Mouse (Mus musculus) kidney, adult 8-10 months (tissue): ENCODE data around the gene Chd9.

Experiments
- DNase-seq, 2 experiments: peaks; one replicate each; pipeline ENCODE4 v3.0.0; 2022

Chd9 gene

DNA sequence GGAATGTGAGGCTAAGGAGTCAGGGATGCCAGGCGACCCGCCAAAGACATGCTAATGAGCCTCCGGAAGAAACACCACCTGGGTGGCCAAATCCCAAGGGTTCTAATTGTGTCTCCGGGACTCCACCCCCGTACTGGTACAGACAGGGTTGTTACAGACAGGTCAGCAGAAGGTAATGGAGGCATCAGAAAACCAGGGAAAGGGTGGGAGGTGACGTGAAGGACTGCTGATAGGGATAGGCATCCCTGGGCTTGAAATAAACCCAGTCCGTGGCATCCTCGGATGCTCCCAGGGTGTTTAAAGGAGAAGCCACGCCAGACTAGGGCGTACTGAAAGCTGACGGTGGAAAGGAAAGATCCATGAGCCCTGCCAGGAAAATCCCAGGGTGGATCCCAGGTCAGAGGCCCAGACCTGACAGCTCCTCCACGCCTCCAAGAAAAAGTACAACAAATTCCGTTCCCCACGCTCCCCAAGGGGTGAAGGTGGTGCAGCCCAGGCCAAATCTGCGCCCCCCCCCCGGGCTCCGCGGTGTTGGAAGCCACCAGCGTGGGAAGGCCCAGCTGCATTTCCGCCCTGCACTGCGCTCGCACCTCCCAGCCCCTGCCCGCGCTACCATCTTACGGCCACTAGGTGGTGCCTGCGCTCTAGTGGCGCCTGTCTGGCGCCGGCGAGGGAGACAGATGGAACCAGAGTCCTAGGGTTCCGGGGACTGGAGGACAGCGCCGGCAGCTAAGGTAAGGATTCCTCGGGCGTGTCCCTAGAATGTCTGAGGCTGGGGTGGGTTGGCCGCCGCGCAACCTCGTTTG is at the start of gene Chd9:
Gene Chd9, plus strand, starts transcription at position 172 of the 806 bp plus-strand sequence.
- peak; percentile 88 to 96 for DNase-seq

GRCm38 (mm10) chr8:90791616-90792015 is 36.5 kb upstream of the Chd9 start:
- no peak for DNase-seq

- peak; percentile 53 to 79 for DNase-seq
These were observed 34.4 kb upstream of the Chd9 start for GRCm38 (mm10) chr8:90793710-90794109.

DNA sequence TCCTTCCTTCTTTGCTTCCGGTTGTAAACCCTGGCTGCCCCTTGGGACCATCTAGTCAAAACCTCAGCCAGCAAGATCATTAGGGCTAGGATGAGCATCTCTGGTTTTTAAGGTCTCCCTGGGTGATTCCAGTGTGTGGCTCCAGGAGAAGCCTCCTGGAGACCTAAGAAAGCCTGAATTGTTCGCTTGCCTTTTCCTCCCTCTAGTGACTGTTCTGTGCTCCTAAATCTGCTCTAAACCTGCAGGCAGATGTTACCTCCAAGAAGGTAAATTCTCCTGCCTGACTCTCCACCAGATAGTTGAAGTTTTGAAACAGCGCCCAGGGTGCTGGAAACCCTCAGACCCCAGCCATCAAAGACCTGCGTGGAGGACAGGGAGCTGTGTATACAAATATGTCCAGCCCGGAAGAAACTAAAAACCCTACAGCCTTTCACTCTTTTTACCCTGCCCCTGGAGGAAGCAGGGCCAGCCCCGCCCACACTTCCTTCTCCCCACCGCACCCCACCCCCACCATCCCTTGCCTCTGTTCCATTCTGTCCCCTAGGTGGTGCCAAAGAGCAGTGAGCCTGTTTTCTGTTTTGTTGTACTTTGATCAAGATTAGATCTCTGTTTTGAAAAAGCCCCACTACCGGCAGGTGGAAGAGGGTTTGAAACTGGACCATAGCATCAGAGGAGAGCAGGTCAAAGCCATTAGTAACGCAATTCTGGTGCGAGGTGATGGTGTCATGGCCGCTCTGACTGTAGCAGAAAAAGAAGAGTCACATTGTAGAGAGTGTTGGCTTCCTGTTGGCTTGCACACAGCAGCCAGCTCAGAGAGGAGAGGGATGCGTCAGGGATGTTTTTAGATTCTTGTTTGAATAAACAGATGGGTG is 32.9 kb upstream of the Chd9 start:
- peak; percentile 45 to 76 for DNase-seq

- peak in 1 of 2 experiments; percentile 7 for DNase-seq
These were observed 28.7 kb upstream of the Chd9 start for GRCm38 (mm10) chr8:90799473-90799872.

DNA sequence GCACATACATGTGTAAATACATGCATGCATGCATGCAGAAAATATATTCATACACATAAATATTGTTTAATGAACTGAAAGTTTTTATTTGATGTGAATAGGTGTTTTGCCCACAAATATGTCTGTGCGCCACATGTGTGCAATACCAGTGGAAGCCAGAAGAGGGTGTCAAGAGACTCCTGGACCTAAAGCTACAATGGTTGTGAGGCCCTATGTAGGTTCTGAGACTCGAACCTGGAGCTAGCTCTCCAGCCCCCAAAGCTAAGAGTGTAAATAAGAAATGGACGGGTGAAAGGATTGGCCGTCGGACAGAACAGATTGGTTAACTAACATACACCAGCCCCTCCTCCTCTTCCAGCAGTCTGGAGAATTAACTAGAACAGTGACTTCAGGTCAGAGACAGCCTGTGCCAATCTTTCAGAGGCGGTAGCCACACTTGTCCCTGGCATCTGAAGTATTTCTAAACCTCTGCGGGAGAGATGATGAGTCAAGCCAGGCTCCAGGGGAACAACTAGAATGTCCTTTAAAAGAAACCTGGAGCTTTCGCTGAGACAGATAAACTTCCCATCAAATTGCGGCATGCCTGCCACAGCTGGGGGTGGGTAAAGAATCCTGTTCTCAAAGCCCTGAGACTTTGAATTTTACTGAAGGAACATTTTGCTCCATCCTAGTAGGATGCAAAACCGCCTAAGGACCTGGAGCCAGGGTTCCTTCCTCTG is 14.4 kb upstream of the Chd9 start:
- DNase-seq = peak; percentile 17

GRCm38 (mm10) chr8:90816061-90816882 is 11.9 kb upstream of the Chd9 start:
- no peak for DNase-seq

GRCm38 (mm10) chr8:90817293-90817692 is 10.9 kb upstream of the Chd9 start, which contains the start of gene Gm19935:
Gene Gm19935, minus strand, starts transcription at chr8:90817393.
- DNase-seq = no peak

DNA sequence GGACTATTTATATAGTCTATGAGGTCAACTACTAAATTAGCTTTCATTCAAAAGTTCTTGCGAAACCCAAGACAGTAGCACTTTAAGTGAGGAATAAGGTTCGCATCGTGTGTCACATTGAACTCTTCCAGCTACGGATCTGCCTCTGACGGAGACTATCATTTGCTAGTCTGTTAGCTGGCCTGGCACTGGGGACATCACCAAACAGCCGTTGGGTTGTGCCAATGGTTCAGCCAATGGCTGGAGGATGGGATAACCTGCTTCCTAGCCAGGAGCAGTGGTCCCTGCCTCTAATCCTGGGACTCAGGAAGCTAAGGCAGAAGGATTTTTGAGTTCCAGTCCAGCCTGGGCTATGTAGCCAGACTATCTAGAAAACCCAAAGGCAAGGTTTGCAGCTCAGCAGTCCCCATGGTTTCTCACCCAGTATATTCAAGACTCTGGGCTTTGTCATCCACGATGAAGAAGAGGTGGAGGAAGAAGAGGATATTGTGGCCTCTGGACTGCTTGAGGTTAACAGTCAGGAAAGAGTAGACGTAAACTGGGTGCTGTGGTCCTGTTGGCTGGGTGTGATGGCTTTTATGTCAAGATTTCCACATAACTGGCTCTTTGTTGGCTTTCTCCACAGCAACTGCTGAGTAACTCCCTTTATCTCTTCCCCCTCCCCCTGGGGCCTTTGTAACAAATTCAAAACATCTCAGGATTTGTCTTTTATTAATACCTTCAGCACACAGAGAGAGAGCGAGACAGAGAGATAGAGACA is 8.4 kb upstream of the Chd9 start:
- no peak for DNase-seq

DNA sequence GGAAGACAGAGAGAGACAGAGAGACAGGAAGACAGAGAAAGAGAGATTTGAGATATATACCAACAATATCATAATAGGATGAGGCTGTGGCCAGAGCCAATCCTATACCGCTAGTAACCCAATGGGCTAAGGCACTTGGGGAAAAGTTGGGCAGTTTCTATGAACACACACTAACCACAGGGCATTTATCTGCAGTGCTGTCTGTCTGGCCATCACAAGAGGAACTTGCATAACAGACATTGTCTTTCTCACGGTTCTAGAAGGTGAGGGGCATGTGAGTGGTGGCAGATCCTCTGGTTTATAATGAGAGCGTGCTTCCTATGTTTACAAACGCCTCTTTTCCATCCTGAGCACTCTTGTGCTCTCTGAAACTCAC is 7.8 kb upstream of the Chd9 start:
- no peak for DNase-seq

DNA sequence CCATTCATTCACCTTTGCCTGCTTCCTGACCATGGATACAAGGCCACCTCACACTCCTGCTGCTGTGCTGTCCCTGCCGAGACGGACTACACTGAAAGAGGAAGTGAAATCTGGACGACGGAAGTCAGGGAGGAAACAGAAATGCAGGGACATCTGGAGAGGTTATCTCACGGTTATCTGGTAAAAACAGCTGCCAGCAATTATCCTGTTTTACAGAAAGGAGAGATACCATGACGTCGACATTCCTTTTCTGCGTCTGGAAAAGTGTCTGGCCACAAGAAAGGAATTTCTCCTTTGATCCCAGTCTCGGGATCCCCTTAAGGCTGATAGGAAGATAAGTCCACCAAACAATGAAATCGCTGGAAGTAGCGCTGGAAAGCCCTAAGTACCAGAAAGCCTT is 5.7 kb upstream of the Chd9 start:
- DNase-seq = peak in 1 of 2 experiments; percentile 36

DNA sequence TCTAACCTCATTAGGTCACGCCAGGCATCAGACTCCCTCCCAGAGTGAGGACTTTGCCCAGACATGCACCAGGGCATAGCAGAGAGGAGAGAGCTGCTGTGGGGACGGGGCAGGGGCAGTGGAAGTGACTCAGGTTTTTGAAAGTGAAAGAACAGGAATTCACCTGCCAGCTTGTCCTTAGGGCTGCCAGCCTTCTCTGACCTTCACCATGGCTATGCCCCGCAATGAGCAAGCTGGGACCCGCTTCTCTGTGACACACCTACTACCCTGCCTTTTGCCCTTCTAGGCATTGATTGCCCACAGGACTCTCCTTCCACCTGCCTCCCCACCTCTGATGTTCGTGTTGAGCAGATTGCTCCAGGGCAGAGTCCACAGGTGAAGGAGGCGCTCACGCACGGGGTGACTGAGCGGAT is 2.7 kb upstream of the Chd9 start:
- peak; percentile 72 to 76 for DNase-seq

GRCm38 (mm10) chr8:90828987-90829740 is 1.0 kb downstream of the Chd9 start:
- DNase-seq = no peak

DNA sequence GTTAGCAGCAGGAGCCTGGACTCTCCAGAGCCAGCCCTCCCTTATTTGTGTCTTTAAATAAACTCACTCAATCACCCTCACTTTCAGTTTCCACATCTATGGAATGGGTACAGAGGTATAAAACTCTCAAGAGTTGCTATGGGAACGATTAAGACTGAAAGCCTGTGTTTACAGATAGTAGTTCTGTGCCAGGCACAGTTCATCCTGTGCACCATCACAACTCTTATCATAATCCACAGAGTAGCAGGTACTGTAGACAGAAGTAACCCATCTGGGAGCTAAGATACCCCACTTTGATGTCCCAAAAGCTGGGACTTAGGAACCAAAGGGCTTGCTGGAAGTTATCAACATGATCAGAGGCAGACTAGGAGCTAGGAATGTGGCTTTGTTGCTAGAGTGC is 1.7 kb downstream of the Chd9 start:
- no peak for DNase-seq

GRCm38 (mm10) chr8:90830980-90831379 is 2.8 kb downstream of the Chd9 start:
- DNase-seq = no peak

DNA sequence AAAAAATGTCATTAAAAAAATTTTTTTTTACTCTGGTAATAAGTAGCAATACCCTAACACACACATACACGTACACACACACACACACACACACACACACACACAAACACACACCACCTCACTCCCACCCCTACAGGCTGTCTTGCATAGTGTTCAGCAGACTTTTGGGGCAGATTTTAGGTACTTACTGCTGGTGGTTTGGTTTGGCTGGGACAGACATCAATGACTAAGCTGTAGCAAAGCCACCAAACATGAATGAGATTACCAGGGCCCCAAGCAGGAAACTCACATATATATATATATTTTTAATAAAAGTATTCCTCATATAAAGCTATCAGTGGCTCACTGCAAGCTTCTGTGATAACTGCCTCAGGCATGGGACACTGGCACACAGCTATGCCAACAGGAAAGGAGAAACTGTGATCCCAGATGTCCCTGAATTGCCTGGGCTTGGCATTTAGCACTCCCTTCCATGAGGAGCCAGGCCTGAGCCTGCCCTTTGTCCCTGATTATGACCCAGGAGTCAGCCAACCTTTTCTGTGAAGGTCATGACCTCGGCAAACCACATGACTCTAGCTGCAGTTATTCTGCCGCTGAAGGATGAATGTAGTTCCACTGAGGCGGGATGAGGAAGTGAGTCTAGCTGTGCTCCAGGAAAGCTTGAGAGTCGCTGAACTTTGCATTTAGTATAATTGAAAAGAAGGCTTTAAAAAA is 4.6 kb downstream of the Chd9 start:
- DNase-seq = peak; percentile 61 to 66

GRCm38 (mm10) chr8:90833628-90834320 is 5.6 kb downstream of the Chd9 start:
- no peak for DNase-seq

- no peak for DNase-seq
These were observed 6.1 kb downstream of the Chd9 start for GRCm38 (mm10) chr8:90834321-90834672.

- no peak for DNase-seq
These were observed 9.3 kb downstream of the Chd9 start for GRCm38 (mm10) chr8:90837440-90837839.
